Mouse (Mus musculus): Measurements from ENCODE around the gene Prkcq. TPM values are rescaled to one million over a fixed set of nuclear protein-coding genes. Genes with fewer than 3 reads are reported as not detected.

Gene Prkcq
- polyA plus RNA-seq, 1 experiment from 2014 or later, result 3.0 TPM

DNA sequence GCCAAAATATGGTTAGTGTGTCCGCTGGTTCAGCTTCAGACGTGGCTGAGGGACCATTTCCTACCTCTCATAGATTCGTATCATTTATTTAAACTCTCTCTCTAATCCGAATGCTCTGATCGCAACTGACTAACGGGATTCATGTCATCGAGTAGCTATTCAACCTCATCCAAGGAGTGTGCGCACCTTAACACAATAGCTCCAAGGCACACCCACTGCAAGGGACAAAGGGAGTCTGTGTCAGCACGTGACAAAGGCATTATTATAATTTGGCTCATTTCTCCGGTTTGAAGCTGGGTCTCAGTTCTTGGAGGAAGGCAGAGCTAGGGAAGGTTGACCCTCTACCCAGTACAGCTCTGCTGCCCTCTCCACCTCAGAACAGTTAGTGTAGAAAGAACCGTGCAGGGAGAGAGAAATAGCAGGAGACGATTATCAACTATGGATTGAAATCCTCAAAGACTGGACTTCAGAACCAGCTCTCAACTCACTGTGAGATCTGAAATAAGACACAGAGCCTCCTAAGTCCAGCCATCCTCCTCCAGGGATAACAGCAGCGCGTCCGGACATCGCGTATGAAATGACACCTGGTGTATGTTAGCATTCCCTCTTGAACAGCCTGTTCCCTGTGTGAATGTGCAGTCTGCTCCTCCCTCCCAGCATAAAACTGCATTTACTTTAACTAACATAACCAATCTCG lies 116.1 kb downstream of the Prkcq start:
- Histone ChIP-seq H3K36me3 (no peaks in the 10 kb centered on the region), H3K4me3 (no peak overlapping the region), H3K4me1 (no peaks in the 10 kb centered on the region), H3K27ac (no peak overlapping the region), H3K9me3 (replicated peaks) (no peaks in the 10 kb centered on the region), H3K4me2 (replicated peaks) (no peak overlapping the region; the same call in 1 of the 2 replicates), H3K9ac (no peak overlapping the region), H3K27me3 (no peaks in the 10 kb centered on the region)
- peak; percentile 58 for ATAC-seq (ENCODE audit: low FRiP score)
- 75% methylated on average over 18 of the region's 18 CpGs for WGBS

- 7% methylated on average over 7 of the region's 7 CpGs for WGBS
- no peak overlapping the region; the same call in 1 of the 2 replicates for H3K4me2 ChIP-seq (replicated peaks)
- H3K4me1 ChIP-seq, result no peaks in the 10 kb centered on the region
- no peaks in the 10 kb centered on the region for H3K36me3 ChIP-seq
- H3K9ac ChIP-seq, result no peak overlapping the region
- no peaks in the 10 kb centered on the region for H3K9me3 ChIP-seq (replicated peaks)
- H3K4me3 ChIP-seq, result no peak overlapping the region
- no peaks in the 10 kb centered on the region for H3K27me3 ChIP-seq
- H3K27ac ChIP-seq, result no peak overlapping the region
- peak; percentile 83 for ATAC-seq (ENCODE audit: low FRiP score)
Measured at GRCm38 (mm10) chr2:11288531-11288846, 116.6 kb downstream of the Prkcq start.

DNA sequence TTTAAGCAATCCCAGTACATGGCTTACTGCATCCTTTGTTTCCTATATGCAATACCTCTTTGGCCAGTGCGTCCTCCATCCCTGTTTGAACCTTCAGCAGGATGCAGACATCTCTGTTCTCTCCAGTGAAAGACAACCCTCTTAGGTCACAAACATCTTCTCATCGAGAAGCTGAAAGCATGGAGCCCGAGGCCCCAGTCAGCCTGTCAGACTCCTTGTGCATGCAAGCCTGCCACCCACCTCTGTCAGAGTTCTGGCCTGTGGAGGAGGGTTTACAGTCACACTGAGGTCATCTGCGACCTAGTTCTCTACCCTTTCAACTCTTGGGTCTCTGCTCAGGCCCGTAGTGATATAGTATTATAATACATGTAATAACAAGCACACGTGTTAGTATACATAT lies 119.0 kb downstream of the Prkcq start:
- no peaks in the 10 kb centered on the region for H3K4me1 ChIP-seq
- H3K9me3 ChIP-seq (replicated peaks), result no peaks in the 10 kb centered on the region
- H3K27ac ChIP-seq, result no peak overlapping the region
- no peak overlapping the region for H3K4me3 ChIP-seq
- no peak overlapping the region for H3K4me2 ChIP-seq (replicated peaks)
- no peak for ATAC-seq (ENCODE audit: low FRiP score)
- no peak overlapping the region for H3K9ac ChIP-seq
- WGBS, result 88% methylated on average over 6 of the region's 6 CpGs
- no peaks in the 10 kb centered on the region for H3K27me3 ChIP-seq
- H3K36me3 ChIP-seq, result no peaks in the 10 kb centered on the region

DNA sequence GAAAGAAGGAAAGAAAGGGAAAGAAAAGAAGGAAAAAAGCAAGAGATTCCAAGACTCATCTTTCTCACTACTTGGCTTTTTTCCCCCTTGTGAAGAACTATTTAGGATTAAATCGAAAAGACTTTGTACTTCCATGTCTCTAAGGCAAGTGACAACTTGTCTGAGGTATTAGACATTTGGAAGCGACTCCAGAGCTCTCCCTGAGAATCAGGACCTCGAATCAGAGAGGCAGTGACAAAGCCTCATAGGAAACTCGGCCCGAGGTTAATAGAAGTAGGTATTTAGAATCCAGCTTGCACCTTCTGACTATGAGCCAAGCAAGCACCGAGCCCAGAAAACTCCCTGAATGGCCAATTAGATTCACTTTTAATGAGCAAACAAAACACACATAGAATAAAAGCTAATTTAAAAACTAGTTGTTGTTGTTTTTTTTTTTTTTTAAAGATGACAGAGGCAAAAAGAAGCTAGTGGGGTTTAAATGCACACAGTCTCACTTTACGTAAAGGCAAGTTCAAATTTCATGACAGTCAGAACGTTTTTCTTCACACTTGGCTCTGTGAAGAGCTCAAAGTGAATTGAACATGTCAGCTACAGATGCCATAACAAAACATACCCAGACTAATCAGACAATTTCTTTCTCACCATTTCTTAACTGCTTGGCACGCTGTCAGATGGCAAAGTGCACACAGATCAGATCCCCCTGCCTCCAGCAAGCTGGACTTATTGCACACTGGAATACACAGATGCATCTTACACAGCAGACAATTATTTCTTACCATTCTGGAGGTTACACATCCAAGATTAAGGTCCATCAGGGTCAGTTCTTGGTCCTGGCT lies 119.9 kb downstream of the Prkcq start:
- 76% methylated on average over 9 of the region's 9 CpGs for WGBS
- Histone ChIP-seq H3K4me3 (no peak overlapping the region), H3K9ac (no peak overlapping the region), H3K27ac (no peak overlapping the region), H3K27me3 (no peaks in the 10 kb centered on the region), H3K9me3 (replicated peaks) (no peaks in the 10 kb centered on the region), H3K4me1 (no peaks in the 10 kb centered on the region), H3K36me3 (no peaks in the 10 kb centered on the region), H3K4me2 (replicated peaks) (no peak overlapping the region)
- no peak for ATAC-seq (ENCODE audit: low FRiP score)

GRCm38 (mm10) chr2:11293144-11293543 lies 121.2 kb downstream of the Prkcq start:
- Histone ChIP-seq H3K9ac (no peak overlapping the region), H3K36me3 (no peaks in the 10 kb centered on the region), H3K4me2 (replicated peaks) (no peak overlapping the region), H3K4me1 (no peaks in the 10 kb centered on the region), H3K9me3 (replicated peaks) (no peaks in the 10 kb centered on the region), H3K4me3 (no peak overlapping the region), H3K27ac (no peak overlapping the region), H3K27me3 (no peaks in the 10 kb centered on the region)
- 86% methylated on average over 13 of the region's 13 CpGs for WGBS
- ATAC-seq (ENCODE audit: low FRiP score), result no peak

DNA sequence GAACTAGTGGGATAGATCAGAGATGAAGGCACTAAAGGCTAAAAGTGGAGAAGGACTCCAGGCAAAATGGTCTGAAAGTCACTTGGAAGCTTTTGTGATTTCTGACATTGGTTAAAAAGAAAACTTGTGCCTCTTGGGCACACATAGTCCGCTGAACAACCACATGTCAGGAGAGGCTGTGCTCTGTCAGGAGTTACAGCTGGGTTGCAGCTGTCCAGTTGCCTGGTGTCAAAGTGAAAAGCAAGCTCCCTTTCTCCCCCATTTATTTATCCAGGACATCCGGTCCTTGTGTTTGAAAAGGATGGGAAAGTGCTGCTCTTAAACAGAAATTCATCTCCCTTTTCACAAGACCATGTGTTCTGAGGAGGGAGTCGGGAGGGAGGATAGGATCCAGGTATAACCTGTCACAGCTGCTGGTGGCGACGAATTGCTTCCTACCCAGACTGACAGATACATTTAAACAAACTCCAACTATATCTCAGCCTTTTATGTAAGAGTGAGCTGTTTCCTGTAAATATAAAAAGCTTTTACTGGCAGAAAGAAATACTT lies 122.8 kb downstream of the Prkcq start:
- no peak overlapping the region for H3K4me3 ChIP-seq
- WGBS, result 77% methylated on average over 5 of the region's 5 CpGs

GRCm38 (mm10) chr2:11298811-11299210 lies 126.9 kb downstream of the Prkcq start:
- no peak for ATAC-seq (ENCODE audit: low FRiP score)
- no peaks in the 10 kb centered on the region for H3K9me3 ChIP-seq (replicated peaks)
- no peak overlapping the region for H3K27ac ChIP-seq
- 89% methylated on average over 7 of the region's 7 CpGs for WGBS
- H3K4me3 ChIP-seq, result no peak overlapping the region
- no peaks in the 10 kb centered on the region for H3K27me3 ChIP-seq
- no peaks in the 10 kb centered on the region for H3K36me3 ChIP-seq
- no peak overlapping the region for H3K9ac ChIP-seq
- no peak overlapping the region for H3K4me2 ChIP-seq (replicated peaks)
- no peaks in the 10 kb centered on the region for H3K4me1 ChIP-seq

More for the DNA sequence above, 122.8 kb downstream of the Prkcq start:
- no peak overlapping the region for H3K9ac ChIP-seq
- no peaks in the 10 kb centered on the region for H3K27me3 ChIP-seq
- H3K27ac ChIP-seq, result no peak overlapping the region
- no peaks in the 10 kb centered on the region for H3K4me1 ChIP-seq
- no peak overlapping the region for H3K4me2 ChIP-seq (replicated peaks)
- no peaks in the 10 kb centered on the region for H3K9me3 ChIP-seq (replicated peaks)
- no peaks in the 10 kb centered on the region for H3K36me3 ChIP-seq
- ATAC-seq (ENCODE audit: low FRiP score), result no peak

- no peak overlapping the region for H3K4me3 ChIP-seq
- no peak overlapping the region for H3K27ac ChIP-seq
- no peak for ATAC-seq (ENCODE audit: low FRiP score)
- WGBS, result 57% methylated on average over 1 of the region's 1 CpGs
- H3K4me1 ChIP-seq, result no peaks in the 10 kb centered on the region
- H3K9me3 ChIP-seq (replicated peaks), result no peaks in the 10 kb centered on the region
- no peaks in the 10 kb centered on the region for H3K36me3 ChIP-seq
- H3K4me2 ChIP-seq (replicated peaks), result no peak overlapping the region
- no peaks in the 10 kb centered on the region for H3K27me3 ChIP-seq
- H3K9ac ChIP-seq, result no peak overlapping the region
Measured at GRCm38 (mm10) chr2:11299366-11299765, 127.5 kb downstream of the Prkcq start.

- no peak for ATAC-seq (ENCODE audit: low FRiP score)
Measured at GRCm38 (mm10) chr2:11300362-11300761, 128.5 kb downstream of the Prkcq start.

DNA sequence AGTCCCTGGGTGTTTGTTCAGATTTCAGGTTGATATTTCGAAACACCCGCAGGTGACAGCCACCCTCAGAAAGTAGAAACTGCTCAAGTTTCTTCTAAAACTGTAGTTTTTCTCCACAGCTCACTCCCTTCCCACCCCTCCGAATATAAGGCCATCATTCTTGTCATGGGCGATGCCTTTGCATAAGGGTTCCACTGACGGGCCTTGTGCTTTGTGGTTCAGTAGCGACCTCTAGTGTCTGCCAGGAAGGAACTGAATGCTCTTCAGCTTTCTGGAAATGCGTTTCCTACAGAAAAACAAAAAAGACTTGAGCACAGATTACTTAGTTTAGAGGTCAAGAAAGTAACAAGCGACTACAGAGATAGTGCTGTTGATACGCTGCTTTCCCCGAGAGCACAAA lies 148.3 kb downstream of the Prkcq start:
- no peaks in the 10 kb centered on the region for H3K4me1 ChIP-seq
- H3K27me3 ChIP-seq, result no peaks in the 10 kb centered on the region
- no peaks in the 10 kb centered on the region for H3K9me3 ChIP-seq (replicated peaks)
- H3K9ac ChIP-seq, result no peak overlapping the region
- no peak overlapping the region for H3K27ac ChIP-seq
- H3K4me3 ChIP-seq, result no peak overlapping the region
- no peak overlapping the region for H3K4me2 ChIP-seq (replicated peaks)
- ATAC-seq (ENCODE audit: low FRiP score), result no peak
- no peaks in the 10 kb centered on the region for H3K36me3 ChIP-seq
- WGBS, result 45% methylated on average over 10 of the region's 10 CpGs

More at GRCm38 (mm10) chr2:11300362-11300761, 128.5 kb downstream of the Prkcq start:
- Histone ChIP-seq H3K4me1 (no peaks in the 10 kb centered on the region), H3K36me3 (no peaks in the 10 kb centered on the region), H3K4me3 (no peak overlapping the region), H3K9ac (no peak overlapping the region), H3K4me2 (replicated peaks) (no peak overlapping the region), H3K27ac (no peak overlapping the region), H3K27me3 (no peaks in the 10 kb centered on the region), H3K9me3 (replicated peaks) (no peaks in the 10 kb centered on the region)
- 90% methylated on average over 6 of the region's 6 CpGs for WGBS

DNA sequence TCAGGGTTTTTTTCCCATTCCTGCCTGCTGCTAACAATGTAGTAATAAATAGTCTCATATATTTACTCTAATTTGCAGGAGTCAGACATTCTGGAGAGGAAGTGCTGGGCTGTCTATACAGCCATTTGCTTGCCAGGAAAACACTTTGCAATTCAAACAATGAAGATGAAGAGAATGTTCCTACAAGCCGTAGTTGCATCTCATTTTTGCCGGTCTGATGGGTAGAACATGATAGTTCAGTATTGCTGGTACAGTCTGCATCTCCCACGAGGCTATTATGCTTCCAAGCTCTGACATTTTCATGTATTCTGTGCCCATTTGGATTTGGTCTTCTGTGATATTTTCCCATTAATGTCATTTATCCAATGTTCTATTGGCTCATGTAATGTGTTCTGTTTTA lies 150.5 kb downstream of the Prkcq start:
- H3K4me1 ChIP-seq, result no peaks in the 10 kb centered on the region
- H3K27ac ChIP-seq, result no peak overlapping the region
- WGBS, result 78% methylated on average over 3 of the region's 3 CpGs
- no peaks in the 10 kb centered on the region for H3K27me3 ChIP-seq
- no peak overlapping the region for H3K9ac ChIP-seq
- no peak for ATAC-seq (ENCODE audit: low FRiP score)
- H3K9me3 ChIP-seq (replicated peaks), result no peaks in the 10 kb centered on the region
- no peaks in the 10 kb centered on the region for H3K36me3 ChIP-seq
- H3K4me3 ChIP-seq, result no peak overlapping the region
- H3K4me2 ChIP-seq (replicated peaks), result no peak overlapping the region

DNA sequence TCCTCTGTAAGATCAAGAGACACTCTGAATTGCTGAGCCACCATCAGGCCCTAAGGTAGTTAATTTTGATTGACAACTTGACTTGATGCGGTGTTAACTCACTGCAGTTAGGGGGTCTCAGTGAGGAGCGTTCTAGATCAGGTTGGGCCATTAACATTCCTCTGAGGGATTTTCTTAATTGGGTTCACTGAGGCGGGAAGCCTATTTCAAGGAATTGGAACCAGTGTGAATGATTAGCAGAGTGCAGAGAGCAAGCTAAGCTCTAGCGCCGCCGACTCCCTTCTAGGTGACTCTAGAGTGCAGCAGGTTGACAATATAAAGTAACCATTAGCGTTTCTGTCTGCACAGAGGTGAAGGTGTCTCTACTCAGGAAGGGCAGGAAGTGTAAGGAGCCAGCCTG lies 155.4 kb downstream of the Prkcq start:
- Histone ChIP-seq H3K27ac (no peak overlapping the region), H3K4me3 (no peak overlapping the region), H3K4me1 (no peaks in the 10 kb centered on the region), H3K4me2 (replicated peaks) (no peak overlapping the region), H3K27me3 (no peaks in the 10 kb centered on the region; the same call in 1 of the 2 replicates), H3K9me3 (replicated peaks) (no peaks in the 10 kb centered on the region), H3K36me3 (no peaks in the 10 kb centered on the region), H3K9ac (no peak overlapping the region)
- 70% methylated on average over 7 of the region's 7 CpGs for WGBS
- no peak for ATAC-seq (ENCODE audit: low FRiP score)
